10 mouse cellular contexts compared by ENCODE assay signal in genomic region chr1:95582264-95582663, GRCm38 (mm10).
A peak's percentile ranks its signal among the peaks of the same experiment; 100 is the strongest.
DNase-seq lines count a peak whose midpoint lies in the region; ATAC-seq lines count a peak whose summit lies in the region.
"Had no signal": no experiment of that assay in that cellular context is flagged by ENCODE, and none has a peak within 500 bp of the region (broad histone marks: within the 10 kb centered on the region; RNA-seq: fewer than 3 reads in every experiment).

No protein-coding gene starts in this region.

- H3K9ac ChIP-seq in neural tube, embryonic 12.5 days = no peak overlapping the region
- H3K9ac ChIP-seq in neural tube, embryonic 15.5 days (replicated peaks) = no peak overlapping the region
- no peak overlapping the region for H3K9ac ChIP-seq in embryonic facial prominence, embryonic 11.5 days (replicated peaks; ENCODE audit: low read length)
- H3K9ac ChIP-seq: heart, embryonic 13.5 days had no signal

- H3K36me3 ChIP-seq in neural tube, embryonic 12.5 days = no peaks in the 10 kb centered on the region
- no peaks in the 10 kb centered on the region for H3K36me3 ChIP-seq in neural tube, embryonic 15.5 days
- H3K36me3 ChIP-seq in embryonic facial prominence, embryonic 11.5 days (replicated peaks; ENCODE audit: control insufficient read depth, insufficient read depth, low read depth, low read length) = no peaks in the 10 kb centered on the region
- H3K36me3 ChIP-seq: heart, embryonic 13.5 days had no signal

- H3K4me3 ChIP-seq in neural tube, embryonic 12.5 days = no peak overlapping the region
- no peak overlapping the region for H3K4me3 ChIP-seq in neural tube, embryonic 15.5 days (replicated peaks)
- H3K4me3 ChIP-seq in embryonic facial prominence, embryonic 11.5 days (ENCODE audit: low read depth, low read length) = no peak overlapping the region
- H3K4me3 ChIP-seq: heart, embryonic 13.5 days had no signal

- ATAC-seq in neural tube, embryonic 12.5 days (ENCODE audit: low FRiP score, low read depth) = 0 out of 2 replicates have a peak, but pooled peaks have one; percentile 48
- ATAC-seq in neural tube, embryonic 15.5 days (ENCODE audit: low FRiP score) = no peak; the same call in 1 of the 2 replicates
- ATAC-seq in embryonic facial prominence, embryonic 11.5 days (replicated peaks; ENCODE audit: insufficient number of reproducible peaks, low FRiP score, low TSS enrichment, low read depth) = peak; percentile 59; the same call in 1 of the 2 replicates

- H3K27me3 ChIP-seq in neural tube, embryonic 12.5 days (replicated peaks) = no peaks in the 10 kb centered on the region
- H3K27me3 ChIP-seq in neural tube, embryonic 15.5 days (replicated peaks) = no peaks in the 10 kb centered on the region
- H3K27me3 ChIP-seq in embryonic facial prominence, embryonic 11.5 days (ENCODE audit: control insufficient read depth, insufficient read depth, low read length) = no peaks in the 10 kb centered on the region
- H3K27me3 ChIP-seq: heart, embryonic 13.5 days had no signal

- no peak overlapping the region for H3K4me2 ChIP-seq in neural tube, embryonic 12.5 days (replicated peaks)
- no peak overlapping the region for H3K4me2 ChIP-seq in neural tube, embryonic 15.5 days
- no peak overlapping the region for H3K4me2 ChIP-seq in embryonic facial prominence, embryonic 11.5 days (ENCODE audit: low read depth, low read length)
- H3K4me2 ChIP-seq: heart, embryonic 13.5 days had no signal

- WGBS in neural tube, embryonic 12.5 days = 48% methylated on average over 1 of the region's 1 CpGs
- WGBS in neural tube, embryonic 15.5 days = 43% methylated on average over 1 of the region's 1 CpGs
- WGBS in embryonic facial prominence, embryonic 11.5 days = 11% methylated on average over 1 of the region's 1 CpGs

- no peaks in the 10 kb centered on the region for H3K9me3 ChIP-seq in neural tube, embryonic 12.5 days
- H3K9me3 ChIP-seq in neural tube, embryonic 15.5 days (replicated peaks) = no peaks in the 10 kb centered on the region
- H3K9me3 ChIP-seq in embryonic facial prominence, embryonic 11.5 days (replicated peaks; ENCODE audit: control insufficient read depth, low read length) = no peaks in the 10 kb centered on the region
- H3K9me3 ChIP-seq: heart, embryonic 13.5 days had no signal

- no peaks in the 10 kb centered on the region for H3K4me1 ChIP-seq in neural tube, embryonic 12.5 days
- no peaks in the 10 kb centered on the region for H3K4me1 ChIP-seq in neural tube, embryonic 15.5 days
- H3K4me1 ChIP-seq in embryonic facial prominence, embryonic 11.5 days (ENCODE audit: control insufficient read depth, insufficient read depth, low read length) = no peaks in the 10 kb centered on the region
- H3K4me1 ChIP-seq: heart, embryonic 13.5 days had no signal

- peak; percentile 68 for DNase-seq in embryonic facial prominence, embryonic 11.5 days (ENCODE audit: low spot score)
- DNase-seq in hindlimb bud, embryonic 11.5 days (ENCODE audit: extremely low spot score, low read depth, low spot score) = peak; percentile 5
- DNase-seq in lung, postnatal 4 days = peak; percentile 27 to 65
- no peak for DNase-seq in heart, adult 18-20 months
- DNase-seq in adrenal gland, postnatal 4 days (ENCODE audit: low spot score in 2 of 2) = no peak
- no peak for DNase-seq in adrenal gland, adult 18-20 months (ENCODE audit: low spot score in 2 of 2)
- DNase-seq: kidney, adult 2 months had no signal

- no peak overlapping the region for H3K27ac ChIP-seq in neural tube, embryonic 12.5 days
- H3K27ac ChIP-seq in neural tube, embryonic 15.5 days (replicated peaks) = no peak overlapping the region
- H3K27ac ChIP-seq in embryonic facial prominence, embryonic 11.5 days (replicated peaks; ENCODE audit: low read depth, low read length) = no peak overlapping the region
- H3K27ac ChIP-seq: heart, embryonic 13.5 days had no signal

Comparison
In these comparisons a context has a peak if more than half of its experiments do, and no peak if none do; other contexts are left out.
1. DNase-seq: peak in embryonic facial prominence, embryonic 11.5 days (single experiment), hindlimb bud, embryonic 11.5 days (single experiment) and lung, postnatal 4 days (2 of 2); none in heart, adult 18-20 months (0 of 2), adrenal gland, postnatal 4 days (0 of 2) and adrenal gland, adult 18-20 months (0 of 2).